Mouse (Mus musculus) cerebellum, postnatal 4 days (tissue): ENCODE measurements around the gene Asb16.

ENCODE experiments used
- DNase-seq, 2 experiments: peaks; one replicate each; pipeline ENCODE4 v3.0.0; 2022; ENCODE audit warnings: low spot score in 2 of 2, mixed read lengths in 1 of 2

The Asb16 gene

GRCm38 (mm10) chr11:102285095-102285834 is 16.7 kb downstream of the Asb16 start:
- no peak for DNase-seq

GRCm38 (mm10) chr11:102287485-102287884 is 18.9 kb downstream of the Asb16 start:
- no peak for DNase-seq

- no peak for DNase-seq
Measured at GRCm38 (mm10) chr11:102288027-102288804, 19.7 kb downstream of the Asb16 start.

- peak in 1 of 2 experiments; percentile 43 for DNase-seq
Measured at GRCm38 (mm10) chr11:102288913-102289312, 20.4 kb downstream of the Asb16 start.

- no peak for DNase-seq
Measured at GRCm38 (mm10) chr11:102289511-102290100, 21.1 kb downstream of the Asb16 start.

- no peak for DNase-seq
Measured at GRCm38 (mm10) chr11:102290141-102290540, 21.6 kb downstream of the Asb16 start.

GRCm38 (mm10) chr11:102291051-102291535 is 22.6 kb downstream of the Asb16 start:
- no peak for DNase-seq

- no peak for DNase-seq
Measured at GRCm38 (mm10) chr11:102293971-102294370, 25.4 kb downstream of the Asb16 start.

- DNase-seq: no peak
Measured at GRCm38 (mm10) chr11:102294416-102294815, 25.9 kb downstream of the Asb16 start.

GRCm38 (mm10) chr11:102294887-102295597 is 26.5 kb downstream of the Asb16 start:
- no peak for DNase-seq

- peak in 1 of 2 experiments; percentile 60 for DNase-seq
Measured at GRCm38 (mm10) chr11:102295598-102296471, 27.3 kb downstream of the Asb16 start.

GRCm38 (mm10) chr11:102296491-102297472 is 28.2 kb downstream of the Asb16 start, which contains the start of gene Atxn7l3:
Gene Atxn7l3 (minus strand): TSS chr11:102296631.
- DNase-seq: peak; percentile 91 to 95

- DNase-seq: no peak
Measured at GRCm38 (mm10) chr11:102297577-102298556, 29.3 kb downstream of the Asb16 start.

- DNase-seq: peak in 1 of 2 experiments; percentile 75
Measured at GRCm38 (mm10) chr11:102299839-102300238, 31.3 kb downstream of the Asb16 start.

GRCm38 (mm10) chr11:102304141-102304540 is 35.6 kb downstream of the Asb16 start:
- DNase-seq: no peak

- no peak for DNase-seq
Measured at GRCm38 (mm10) chr11:102305359-102305758, 36.8 kb downstream of the Asb16 start.

- no peak for DNase-seq
Measured at GRCm38 (mm10) chr11:102308104-102308503, 39.6 kb downstream of the Asb16 start.

- peak; percentile 98 for DNase-seq
Measured at GRCm38 (mm10) chr11:102308979-102309378, 40.4 kb downstream of the Asb16 start.
